Mouse (Mus musculus): Measurements from ENCODE around the gene Malrd1. TPM values are rescaled to one million over a fixed set of nuclear protein-coding genes. Genes with fewer than 3 reads are reported as not detected.

Gene Malrd1
- 0.06 TPM in 1 of 2 replicates, not detected in the other for polyA plus RNA-seq (2015; fragmentation: Nextera tagmentation; extraction: Ambion mirVana)

- H3K9me3 ChIP-seq = peaks cover 10% of the 10 kb centered on the region
- no peak within 1 kb of the TSS for H3K4me2 ChIP-seq
- no peak within 1 kb of the TSS for H3K27ac ChIP-seq
- no peak within 1 kb of the TSS for H3K4me3 ChIP-seq
- 79% methylated on average over 2 of the region's 2 CpGs for WGBS
- H3K4me1 ChIP-seq = no peaks in the 10 kb centered on the region
- H3K27me3 ChIP-seq = no peaks in the 10 kb centered on the region
- H3K36me3 ChIP-seq = no peaks in the 10 kb centered on the region
- ATAC-seq (ENCODE audit: insufficient number of reproducible peaks, insufficient read depth, low FRiP score, low TSS enrichment, low read depth) = no peak
- no peak within 1 kb of the TSS for H3K9ac ChIP-seq
These were observed at the start of gene Malrd1 for GRCm38 (mm10) chr2:15526241-15526924. Gene Malrd1, plus strand, starts transcription at chr2:15526479.

- Histone ChIP-seq H3K36me3 (no peaks in the 10 kb centered on the region), H3K27ac (no peak overlapping the region), H3K4me3 (no peak overlapping the region), H3K4me2 (no peak overlapping the region), H3K27me3 (no peaks in the 10 kb centered on the region), H3K9me3 (no peaks in the 10 kb centered on the region), H3K4me1 (no peaks in the 10 kb centered on the region), H3K9ac (no peak overlapping the region)
- ATAC-seq (ENCODE audit: insufficient number of reproducible peaks, insufficient read depth, low FRiP score, low TSS enrichment, low read depth) = no peak
- WGBS = 64% methylated on average over 1 of the region's 1 CpGs
These were observed 12.4 kb downstream of the Malrd1 start for GRCm38 (mm10) chr2:15538643-15539042.

GRCm38 (mm10) chr2:15613327-15613948 is 87.2 kb downstream of the Malrd1 start:
- no peaks in the 10 kb centered on the region for H3K36me3 ChIP-seq
- H3K4me3 ChIP-seq = no peak overlapping the region
- no peaks in the 10 kb centered on the region for H3K9me3 ChIP-seq
- H3K4me1 ChIP-seq = no peaks in the 10 kb centered on the region
- no peak overlapping the region for H3K9ac ChIP-seq
- no peak overlapping the region for H3K4me2 ChIP-seq
- no peaks in the 10 kb centered on the region for H3K27me3 ChIP-seq
- 73% methylated on average over 4 of the region's 4 CpGs for WGBS
- H3K27ac ChIP-seq = no peak overlapping the region
- no peak for ATAC-seq (ENCODE audit: insufficient number of reproducible peaks, insufficient read depth, low FRiP score, low TSS enrichment, low read depth)

- Histone ChIP-seq H3K9me3 (no peaks in the 10 kb centered on the region), H3K27ac (no peak overlapping the region), H3K9ac (no peak overlapping the region), H3K4me2 (no peak overlapping the region), H3K27me3 (no peaks in the 10 kb centered on the region), H3K4me3 (no peak overlapping the region), H3K36me3 (no peaks in the 10 kb centered on the region), H3K4me1 (no peaks in the 10 kb centered on the region)
- WGBS = 71% methylated on average over 5 of the region's 5 CpGs
- no peak for ATAC-seq (ENCODE audit: insufficient number of reproducible peaks, insufficient read depth, low FRiP score, low TSS enrichment, low read depth)
These were observed 87.7 kb downstream of the Malrd1 start for GRCm38 (mm10) chr2:15614026-15614425.

- 72% methylated on average over 1 of the region's 1 CpGs for WGBS
- no peaks in the 10 kb centered on the region for H3K27me3 ChIP-seq
These were observed 109.5 kb downstream of the Malrd1 start for GRCm38 (mm10) chr2:15635761-15636160.

GRCm38 (mm10) chr2:15643864-15644263 is 117.6 kb downstream of the Malrd1 start:
- ATAC-seq (ENCODE audit: insufficient number of reproducible peaks, insufficient read depth, low FRiP score, low TSS enrichment, low read depth) = no peak
- Histone ChIP-seq H3K4me1 (no peaks in the 10 kb centered on the region), H3K27me3 (no peaks in the 10 kb centered on the region), H3K27ac (no peak overlapping the region), H3K36me3 (no peaks in the 10 kb centered on the region), H3K9me3 (no peaks in the 10 kb centered on the region), H3K9ac (no peak overlapping the region), H3K4me2 (no peak overlapping the region), H3K4me3 (no peak overlapping the region)
- WGBS = 67% methylated on average over 1 of the region's 1 CpGs

More at GRCm38 (mm10) chr2:15635761-15636160, 109.5 kb downstream of the Malrd1 start:
- Histone ChIP-seq H3K4me1 (no peaks in the 10 kb centered on the region), H3K9me3 (no peaks in the 10 kb centered on the region), H3K9ac (no peak overlapping the region), H3K4me2 (no peak overlapping the region), H3K4me3 (no peak overlapping the region), H3K27ac (no peak overlapping the region), H3K36me3 (no peaks in the 10 kb centered on the region)
- no peak for ATAC-seq (ENCODE audit: insufficient number of reproducible peaks, insufficient read depth, low FRiP score, low TSS enrichment, low read depth)

GRCm38 (mm10) chr2:15656388-15656787 is 130.1 kb downstream of the Malrd1 start:
- 74% methylated on average over 1 of the region's 1 CpGs for WGBS
- Histone ChIP-seq H3K9me3 (no peaks in the 10 kb centered on the region), H3K4me2 (no peak overlapping the region), H3K27ac (no peak overlapping the region), H3K9ac (no peak overlapping the region), H3K4me3 (no peak overlapping the region), H3K4me1 (no peaks in the 10 kb centered on the region), H3K36me3 (no peaks in the 10 kb centered on the region), H3K27me3 (no peaks in the 10 kb centered on the region)
- no peak for ATAC-seq (ENCODE audit: insufficient number of reproducible peaks, insufficient read depth, low FRiP score, low TSS enrichment, low read depth)

- H3K9ac ChIP-seq = no peak overlapping the region
- H3K27me3 ChIP-seq = no peaks in the 10 kb centered on the region
- no peak overlapping the region for H3K4me2 ChIP-seq
- no peak overlapping the region for H3K4me3 ChIP-seq
- H3K9me3 ChIP-seq = no peaks in the 10 kb centered on the region
- 89% methylated on average over 3 of the region's 3 CpGs for WGBS
- no peak overlapping the region for H3K27ac ChIP-seq
- no peak for ATAC-seq (ENCODE audit: insufficient number of reproducible peaks, insufficient read depth, low FRiP score, low TSS enrichment, low read depth)
- H3K36me3 ChIP-seq = no peaks in the 10 kb centered on the region
- H3K4me1 ChIP-seq = no peaks in the 10 kb centered on the region
These were observed 176.7 kb downstream of the Malrd1 start for GRCm38 (mm10) chr2:15702977-15703376.

GRCm38 (mm10) chr2:15740945-15741344 is 214.7 kb downstream of the Malrd1 start:
- H3K4me3 ChIP-seq = no peak overlapping the region
- H3K9ac ChIP-seq = no peak overlapping the region
- no peaks in the 10 kb centered on the region for H3K36me3 ChIP-seq
- no peaks in the 10 kb centered on the region for H3K4me1 ChIP-seq
- 75% methylated on average over 1 of the region's 1 CpGs for WGBS
- no peak for ATAC-seq (ENCODE audit: insufficient number of reproducible peaks, insufficient read depth, low FRiP score, low TSS enrichment, low read depth)
- H3K27ac ChIP-seq = no peak overlapping the region
- no peak overlapping the region for H3K4me2 ChIP-seq
- no peaks in the 10 kb centered on the region for H3K27me3 ChIP-seq
- H3K9me3 ChIP-seq = no peaks in the 10 kb centered on the region

GRCm38 (mm10) chr2:15744979-15745688 is 218.9 kb downstream of the Malrd1 start:
- Histone ChIP-seq H3K27ac (no peak overlapping the region), H3K9ac (no peak overlapping the region), H3K9me3 (no peaks in the 10 kb centered on the region), H3K4me3 (no peak overlapping the region), H3K4me1 (no peaks in the 10 kb centered on the region), H3K27me3 (no peaks in the 10 kb centered on the region), H3K36me3 (no peaks in the 10 kb centered on the region), H3K4me2 (no peak overlapping the region)
- ATAC-seq (ENCODE audit: insufficient number of reproducible peaks, insufficient read depth, low FRiP score, low TSS enrichment, low read depth) = no peak
- WGBS = 73% methylated on average over 4 of the region's 4 CpGs

- no peak overlapping the region for H3K27ac ChIP-seq
- no peak overlapping the region for H3K4me2 ChIP-seq
- no peak overlapping the region for H3K4me3 ChIP-seq
- no peaks in the 10 kb centered on the region for H3K9me3 ChIP-seq
- no peak for ATAC-seq (ENCODE audit: insufficient number of reproducible peaks, insufficient read depth, low FRiP score, low TSS enrichment, low read depth)
- no peaks in the 10 kb centered on the region for H3K36me3 ChIP-seq
- H3K9ac ChIP-seq = no peak overlapping the region
- H3K27me3 ChIP-seq = no peaks in the 10 kb centered on the region
- no peaks in the 10 kb centered on the region for H3K4me1 ChIP-seq
- 83% methylated on average over 2 of the region's 2 CpGs for WGBS
These were observed 258.5 kb downstream of the Malrd1 start for GRCm38 (mm10) chr2:15784818-15785217.

- Histone ChIP-seq H3K9ac (no peak overlapping the region), H3K9me3 (no peaks in the 10 kb centered on the region), H3K27ac (no peak overlapping the region), H3K36me3 (no peaks in the 10 kb centered on the region), H3K4me2 (no peak overlapping the region), H3K27me3 (no peaks in the 10 kb centered on the region), H3K4me3 (no peak overlapping the region), H3K4me1 (no peaks in the 10 kb centered on the region)
- ATAC-seq (ENCODE audit: insufficient number of reproducible peaks, insufficient read depth, low FRiP score, low TSS enrichment, low read depth) = no peak
- 35% methylated on average over 1 of the region's 1 CpGs for WGBS
These were observed 289.4 kb downstream of the Malrd1 start for GRCm38 (mm10) chr2:15815724-15816123.
